Mouse (Mus musculus) CH12.LX (cell line): ENCODE results near the gene Gm16253. TPM values are rescaled to one million over a fixed set of nuclear protein-coding genes. Genes with fewer than 3 reads are reported as not detected.
"Not testable (repeated sequence)": the region's sequence is repeated elsewhere in the genome, so short reads cannot be mapped to it uniquely, and the experiment has no call there.

Source experiments
- DNase-seq: peaks from one replicate; pipeline ENCODE4 v3.0.0-alpha.2; 2013; ENCODE audit errors: extremely low read depth
- H3K27ac ChIP-seq: 2 replicates; pipeline ENCODE4 v1.5.1; 2012; ENCODE audit warnings: low read depth, mild to moderate bottlenecking, control low read depth, moderate library complexity; ENCODE audit not compliant: insufficient read depth
- H3K27me3 ChIP-seq: replicated peaks from 2 replicates; pipeline ENCODE3; 2012; ENCODE audit warnings: inconsistent platforms
- H3K36me3 ChIP-seq, 2 experiments: replicated peaks in 1 of 2; 2 replicates each; pipeline versions ENCODE3 to v1.6.1; 2012; ENCODE audit warnings: inconsistent platforms in 1 of 2, low read length in 1 of 2, mild to moderate bottlenecking in 1 of 2, mixed read lengths in 1 of 2, moderate library complexity in 1 of 2; ENCODE audit not compliant: control insufficient read depth in 1 of 2, insufficient read depth in 1 of 2
- H3K4me1 ChIP-seq, 2 experiments: 2 replicates each; pipeline ENCODE4 v1.6.1; 2012; ENCODE audit warnings: inconsistent platforms in 1 of 2, moderate library complexity in 1 of 2; ENCODE audit not compliant: insufficient read depth in 2 of 2, control insufficient read depth in 1 of 2
- H3K4me2 ChIP-seq: 2 replicates; pipeline ENCODE4 v1.6.1; 2012; ENCODE audit warnings: low read depth, mild to moderate bottlenecking, control low read depth; ENCODE audit not compliant: poor library complexity, insufficient read depth, severe bottlenecking
- H3K4me3 ChIP-seq, 3 experiments: fragments of 150-350 bp in 1 of 3; sonication (generic) in 1 of 3; replicated peaks in 1 of 3; 2 replicates each; pipeline versions ENCODE3 to v1.5.1; 2011 to 2012; ENCODE audit warnings: low read depth in 2 of 3, low read length in 2 of 3, mild to moderate bottlenecking in 2 of 3, moderate library complexity in 2 of 3, control low read depth in 1 of 3, improper control_type of control experiment in 1 of 3, inconsistent platforms in 1 of 3, mixed read lengths in 1 of 3; ENCODE audit not compliant: poor library complexity in 1 of 3
- H3K79me2 ChIP-seq: replicated peaks from 2 replicates; pipeline ENCODE4 v1.6.1; 2012; ENCODE audit warnings: mild to moderate bottlenecking, moderate library complexity; ENCODE audit not compliant: control insufficient read depth, poor library complexity, insufficient read depth, severe bottlenecking; ENCODE audit errors: extremely low read depth
- H3K9ac ChIP-seq: 2 replicates; pipeline ENCODE4 v1.6.1; 2012; ENCODE audit warnings: low read depth, mild to moderate bottlenecking, control low read depth, moderate library complexity; ENCODE audit not compliant: insufficient read depth
- H3K9me3 ChIP-seq: replicated peaks from 2 replicates; pipeline ENCODE3; 2012; ENCODE audit warnings: low read length, inconsistent platforms, mixed read lengths
- BHLHE40 ChIP-seq: IDR thresholded peaks from 2 replicates; pipeline ENCODE4 v1.6.1; 2011; ENCODE audit warnings: mild to moderate bottlenecking, low read depth, low read length, improper control_type of control experiment
- ELF1 ChIP-seq: IDR thresholded peaks from 2 replicates; pipeline ENCODE4 v1.6.1; 2014; ENCODE audit warnings: low read depth, mild to moderate bottlenecking, inconsistent platforms, low read length, improper control_type of control experiment
- EP300 ChIP-seq: IDR thresholded peaks from 2 replicates; pipeline ENCODE4 v1.6.1; 2011; ENCODE audit warnings: low read length, improper control_type of control experiment
- HCFC1 ChIP-seq: IDR thresholded peaks from 2 replicates; pipeline ENCODE4 v1.6.1; 2012; ENCODE audit warnings: low read depth, mild to moderate bottlenecking, inconsistent platforms, low read length, improper control_type of control experiment
- IRF4 ChIP-seq: IDR thresholded peaks from 2 replicates; pipeline ENCODE4 v1.6.1; 2014; ENCODE audit warnings: low read depth, mild to moderate bottlenecking, inconsistent platforms, low read length, improper control_type of control experiment
- JUN ChIP-seq: IDR thresholded peaks from 2 replicates; pipeline ENCODE4 v1.6.1; 2011; ENCODE audit warnings: low read depth, mild to moderate bottlenecking, low read length, improper control_type of control experiment, moderate library complexity; ENCODE audit not compliant: insufficient read depth
- KAT2A ChIP-seq: IDR thresholded peaks from 2 replicates; pipeline ENCODE4 v1.6.1; 2012; ENCODE audit warnings: low read length, improper control_type of control experiment, inconsistent platforms; ENCODE audit not compliant: insufficient replicate concordance
- MXI1 ChIP-seq: IDR thresholded peaks from 2 replicates; pipeline ENCODE4 v1.6.1; 2011; ENCODE audit warnings: mild to moderate bottlenecking, low read depth, low read length, improper control_type of control experiment
- MYC ChIP-seq: IDR thresholded peaks from 2 replicates; pipeline ENCODE4 v1.6.1; 2011; ENCODE audit warnings: low read depth, mild to moderate bottlenecking, improper control_type of control experiment, low read length
- NELFE ChIP-seq: IDR thresholded peaks from 2 replicates; pipeline ENCODE4 v1.6.1; 2011; ENCODE audit warnings: low read depth, low read length, improper control_type of control experiment
- PAX5 ChIP-seq: IDR thresholded peaks from 2 replicates; pipeline ENCODE4 v1.6.1; 2012; ENCODE audit warnings: low read length, inconsistent platforms, mixed read lengths
- RCOR1 ChIP-seq: conservative IDR thresholded peaks from 2 replicates; pipeline ENCODE4 v1.6.1; 2012; ENCODE audit warnings: low read depth, mild to moderate bottlenecking, inconsistent platforms, low read length, improper control_type of control experiment
- SIN3A ChIP-seq: IDR thresholded peaks from 2 replicates; pipeline ENCODE4 v1.6.1; 2012; ENCODE audit warnings: low read length, improper control_type of control experiment, inconsistent platforms
- SMC3 ChIP-seq: IDR thresholded peaks from 2 replicates; pipeline ENCODE4 v1.6.1; 2011; ENCODE audit warnings: low read depth, low read length, improper control_type of control experiment
- ZC3H11A ChIP-seq: IDR thresholded peaks from 2 replicates; pipeline ENCODE4 v1.6.1; 2012; ENCODE audit warnings: low read depth, mild to moderate bottlenecking, inconsistent platforms, low read length, improper control_type of control experiment
- ZMIZ1 ChIP-seq: IDR thresholded peaks from 2 replicates; pipeline ENCODE4 v1.6.1; 2012; ENCODE audit warnings: low read depth, mild to moderate bottlenecking, inconsistent platforms, low read length, improper control_type of control experiment
- dilution Hi-C: fragments of 300-500 bp; cut with MboI; formaldehyde crosslinking; loops from 2 replicates; pipeline ENCODE4 v1.14.3; 2020; ENCODE audit warnings: low sequenced_read_pairs; ENCODE audit not compliant: extremely low pct_unique_long_range_greater_than_20kb, extremely low pct_ligation_motif_present
- in situ Hi-C: fragments of 300-500 bp; cut with MboI; formaldehyde crosslinking; loops from 3 replicates; pipeline ENCODE4 v1.14.3; 2019; ENCODE audit warnings: low sequenced_read_pairs, low pct_ligation_motif_present, low pct_unique_long_range_greater_than_20kb, mixed read lengths
- polyA plus RNA-seq: library from polyadenylated mRNA; unstranded; fragments of >175 nt; gene quantifications from 2 replicates; pipeline ENCODE4 v1.2.1, GENCODE M21; 2012; ENCODE audit warnings: low read depth; ENCODE audit not compliant: insufficient read length
- total RNA-seq, 2 experiments: library from RNA; depleted of rRNA; stranded (reverse); fragments of 300-350 nt in 1 of 2; fragments of >200 nt in 1 of 2; gene quantifications; 2 replicates each; pipeline ENCODE4 v1.2.3; 2012 to 2014

Gm16253 gene
- total and polyA plus RNA-seq, 3 experiments = 0.46 to 0.72 TPM; not detected in 1

- H3K9me3 ChIP-seq = peaks cover 2% of the 10 kb centered on the region
- no peak overlapping the region for H3K4me3 ChIP-seq
- H3K27ac ChIP-seq = no peak overlapping the region
- no peak for DNase-seq
- TF ChIP-seq EP300 (no peak), ZMIZ1 (no peak), SIN3A (no peak), ELF1 (no peak), RCOR1 (no peak), KAT2A (no peak), PAX5 (no peak), MXI1 (no peak), BHLHE40 (no peak), MYC (no peak), HCFC1 (no peak), NELFE (no peak), ZC3H11A (no peak)
- H3K27me3 ChIP-seq = no peaks in the 10 kb centered on the region
- no peak overlapping the region for H3K9ac ChIP-seq
- peaks cover 4 to 20% of the 10 kb centered on the region in 2 experiments; a peak in 2 of 4 replicates for H3K4me1 ChIP-seq
- no peaks in the 10 kb centered on the region for H3K79me2 ChIP-seq
- in situ Hi-C loops (no loop called here), dilution Hi-C loops (no loop called here)
- H3K4me2 ChIP-seq = no peak overlapping the region
- peaks cover 0 to 15% of the 10 kb centered on the region in 2 experiments for H3K36me3 ChIP-seq
Observed at GRCm38 (mm10) chr3:96603311-96603710, 26.5 kb downstream of the Gm16253 start.

- H3K9me3 ChIP-seq, H3K27ac ChIP-seq, H3K27me3 ChIP-seq, H3K79me2 ChIP-seq, H3K4me3 ChIP-seq, in situ Hi-C loops, H3K4me1 ChIP-seq, dilution Hi-C loops, H3K9ac ChIP-seq, DNase-seq, H3K4me2 ChIP-seq: not testable (repeated sequence)
- H3K36me3 ChIP-seq = peaks cover 0 to 20% of the 10 kb centered on the region in 2 experiments
Observed at GRCm38 (mm10) chr3:96606007-96606406, 29.2 kb downstream of the Gm16253 start.

DNA sequence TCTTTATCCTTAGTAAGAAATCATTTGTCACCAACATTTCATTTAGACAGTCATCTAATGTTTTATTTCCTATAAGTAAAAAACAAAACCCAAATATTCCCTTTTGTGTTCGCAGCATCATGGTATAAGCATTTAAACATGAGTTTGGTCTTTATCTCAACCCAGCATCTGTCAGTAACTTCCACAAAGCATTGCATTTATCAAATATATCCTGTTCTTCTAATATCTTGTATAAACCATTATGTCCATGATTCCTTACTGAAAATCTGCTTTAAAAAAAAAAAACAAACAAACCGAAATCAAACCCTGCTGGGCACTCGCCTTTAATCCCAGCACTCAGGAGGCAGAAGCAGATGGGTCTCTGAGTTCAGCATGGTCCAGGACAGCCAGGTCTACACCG lies 29.8 kb downstream of the Gm16253 start:
- Histone ChIP-seq H3K9ac (no peak overlapping the region), H3K27ac (no peak overlapping the region), H3K27me3 (no peaks in the 10 kb centered on the region), H3K4me3 (no peak overlapping the region), H3K4me2 (no peak overlapping the region), H3K36me3 (peaks cover 0 to 24% of the 10 kb centered on the region in 2 experiments), H3K79me2 (no peaks in the 10 kb centered on the region), H3K4me1 (peaks cover 2 to 9% of the 10 kb centered on the region in 2 experiments; a peak in 2 of 4 replicates), H3K9me3 (no peaks in the 10 kb centered on the region)
- TF ChIP-seq EP300 (no peak), SMC3 (no peak), IRF4 (no peak), NELFE (no peak), JUN (no peak), RCOR1 (no peak)
- in situ Hi-C loops (no loop called here), dilution Hi-C loops (no loop called here)
- no peak for DNase-seq
